Mouse (Mus musculus): ENCODE measurements at regions not wholly inside any gene's neighbourhood (a gene's known extent, or its start where the extent isn't known, plus 50 kb on each side); places are given as distances from the start of the nearest gene placed in this dataset.

DNA sequence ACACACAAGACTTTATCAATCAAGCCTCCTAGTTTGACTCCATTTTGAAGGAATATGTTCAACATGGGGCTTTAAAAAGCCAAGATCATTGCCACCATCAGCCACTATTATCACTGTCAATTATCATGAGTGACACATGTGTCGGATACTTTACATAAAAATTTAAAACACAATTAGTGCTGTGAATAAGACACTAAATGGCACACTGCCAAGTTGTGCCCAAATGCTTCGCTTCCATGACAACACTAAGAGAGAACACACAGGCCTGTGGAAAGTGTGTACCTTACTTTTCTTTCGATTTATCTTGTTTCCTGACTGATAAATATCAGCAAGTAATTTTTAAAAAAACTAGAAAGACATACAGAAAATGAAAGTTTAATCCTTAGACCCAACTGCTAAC, 166.5 kb upstream of the Ptbp2 start:
- H3K4me1 ChIP-seq (ENCODE audit: control insufficient read depth, insufficient read depth, low read length): peaks cover 5% of the 10 kb centered on the region; the same call in 1 of the 2 replicates
- ATAC-seq (ENCODE audit: insufficient number of reproducible peaks, insufficient read depth, low FRiP score, low read depth): no peak
- WGBS: 74% methylated on average over 3 of the region's 3 CpGs
- no peak overlapping the region for H3K27ac ChIP-seq (ENCODE audit: low read length)
- H3K4me3 ChIP-seq (ENCODE audit: low read depth, low read length): no peak overlapping the region
- H3K9ac ChIP-seq (replicated peaks; ENCODE audit: low read depth, low read length): no peak overlapping the region
- no peaks in the 10 kb centered on the region for H3K9me3 ChIP-seq (ENCODE audit: control insufficient read depth, low read depth, low read length)
- no peaks in the 10 kb centered on the region for H3K27me3 ChIP-seq (ENCODE audit: control insufficient read depth, insufficient read depth, low read length)
- H3K4me2 ChIP-seq (replicated peaks; ENCODE audit: low read depth, low read length): no peak overlapping the region
- no peaks in the 10 kb centered on the region for H3K36me3 ChIP-seq (ENCODE audit: control insufficient read depth, insufficient read depth, low read length)

DNA sequence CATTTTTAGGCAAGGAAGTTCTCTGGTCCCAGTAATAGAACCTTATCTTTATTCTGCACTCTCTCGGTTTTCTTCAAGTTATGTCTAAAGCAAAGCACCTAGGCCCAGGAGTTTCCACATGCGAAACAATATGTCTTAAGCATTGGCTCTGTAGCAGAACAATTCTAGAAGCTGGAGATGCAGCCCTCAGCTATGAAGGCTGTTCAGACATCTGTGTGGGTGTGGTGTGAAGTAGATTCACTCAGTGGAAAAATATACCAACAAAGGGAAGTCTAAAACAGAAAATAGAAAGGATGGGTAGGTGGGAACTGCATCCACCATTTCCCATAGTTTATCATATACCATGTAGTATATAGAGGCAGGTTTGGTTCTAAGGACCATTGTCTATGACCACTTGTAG, 165.8 kb upstream of the Ptbp2 start:
- WGBS: 87% methylated on average over 2 of the region's 2 CpGs
- no peak overlapping the region for H3K27ac ChIP-seq (ENCODE audit: low read length)
- peaks cover 5% of the 10 kb centered on the region; the same call in 1 of the 2 replicates for H3K4me1 ChIP-seq (ENCODE audit: control insufficient read depth, insufficient read depth, low read length)
- H3K27me3 ChIP-seq (ENCODE audit: control insufficient read depth, insufficient read depth, low read length): no peaks in the 10 kb centered on the region
- no peaks in the 10 kb centered on the region for H3K36me3 ChIP-seq (ENCODE audit: control insufficient read depth, insufficient read depth, low read length)
- no peak overlapping the region for H3K9ac ChIP-seq (replicated peaks; ENCODE audit: low read depth, low read length)
- no peak overlapping the region; the same call in 1 of the 2 replicates for H3K4me2 ChIP-seq (replicated peaks; ENCODE audit: low read depth, low read length)
- no peaks in the 10 kb centered on the region for H3K9me3 ChIP-seq (ENCODE audit: control insufficient read depth, low read depth, low read length)
- H3K4me3 ChIP-seq (ENCODE audit: low read depth, low read length): no peak overlapping the region
- ATAC-seq (ENCODE audit: insufficient number of reproducible peaks, insufficient read depth, low FRiP score, low read depth): no peak

DNA sequence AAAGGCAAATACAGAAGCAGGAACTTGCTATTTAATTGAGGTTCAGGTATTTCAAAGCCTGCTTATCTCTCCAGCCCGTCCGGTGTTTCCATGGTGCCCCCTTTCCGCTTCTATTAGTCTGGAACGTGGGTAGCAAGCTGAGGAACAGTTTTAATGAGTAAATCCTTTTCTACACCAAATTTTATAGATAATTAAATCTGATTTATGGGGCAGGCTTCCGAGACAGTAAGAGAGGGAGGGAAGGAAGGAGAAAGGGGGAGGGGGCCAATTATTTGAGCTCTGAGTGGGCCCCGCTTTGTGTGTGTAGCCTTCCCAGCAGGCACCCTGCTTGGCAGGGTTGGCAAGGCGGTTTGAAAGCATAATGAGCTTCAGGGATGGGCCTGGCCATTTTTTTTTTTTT, 165.4 kb upstream of the Ptbp2 start:
- H3K9ac ChIP-seq (replicated peaks; ENCODE audit: low read depth, low read length): no peak overlapping the region
- H3K27ac ChIP-seq (ENCODE audit: low read length): no peak overlapping the region
- H3K9me3 ChIP-seq (ENCODE audit: control insufficient read depth, low read depth, low read length): no peaks in the 10 kb centered on the region
- H3K4me3 ChIP-seq (ENCODE audit: low read depth, low read length): 0 out of 2 replicates have a peak overlapping the region, but pooled peaks have one; percentile 17
- H3K4me2 ChIP-seq (replicated peaks; ENCODE audit: low read depth, low read length): peak overlapping the region; percentile 44
- no peaks in the 10 kb centered on the region for H3K36me3 ChIP-seq (ENCODE audit: control insufficient read depth, insufficient read depth, low read length)
- no peak; the same call in 1 of the 2 replicates for ATAC-seq (ENCODE audit: insufficient number of reproducible peaks, insufficient read depth, low FRiP score, low read depth)
- WGBS: 24% methylated on average over 7 of the region's 7 CpGs
- no peaks in the 10 kb centered on the region for H3K27me3 ChIP-seq (ENCODE audit: control insufficient read depth, insufficient read depth, low read length)
- peaks cover 5% of the 10 kb centered on the region; the same call in 1 of the 2 replicates for H3K4me1 ChIP-seq (ENCODE audit: control insufficient read depth, insufficient read depth, low read length)

DNA sequence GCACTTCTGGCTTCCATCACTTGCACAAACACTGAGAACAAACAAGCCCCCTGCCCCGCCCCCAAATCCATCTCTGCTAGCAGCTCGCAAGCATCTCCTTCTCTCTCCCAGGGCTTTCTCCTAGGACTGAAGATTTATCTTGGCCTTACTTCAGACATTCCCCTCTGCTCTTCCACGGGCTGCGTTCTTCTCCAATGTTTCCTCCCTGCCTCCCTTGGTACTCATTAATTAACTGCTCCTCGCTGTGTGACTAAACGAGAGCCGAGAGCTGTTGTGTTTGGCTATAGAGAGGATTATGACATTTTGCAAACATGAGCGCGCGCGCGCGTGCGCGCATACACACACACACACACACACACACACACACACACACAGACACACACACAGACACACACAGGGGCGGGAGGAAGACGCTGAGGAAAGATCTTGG, 164.8 kb upstream of the Ptbp2 start:
- H3K36me3 ChIP-seq (ENCODE audit: control insufficient read depth, insufficient read depth, low read length): no peaks in the 10 kb centered on the region
- peak overlapping the region; percentile 21; the same call in 1 of the 2 replicates for H3K27ac ChIP-seq (ENCODE audit: low read length)
- peak; percentile 69 for ATAC-seq (ENCODE audit: insufficient number of reproducible peaks, insufficient read depth, low FRiP score, low read depth)
- H3K27me3 ChIP-seq (ENCODE audit: control insufficient read depth, insufficient read depth, low read length): no peaks in the 10 kb centered on the region
- H3K4me3 ChIP-seq (ENCODE audit: low read depth, low read length): peak overlapping the region; percentile 17; the same call in 1 of the 2 replicates
- H3K9me3 ChIP-seq (ENCODE audit: control insufficient read depth, low read depth, low read length): no peaks in the 10 kb centered on the region
- H3K4me2 ChIP-seq (replicated peaks; ENCODE audit: low read depth, low read length): peak overlapping the region; percentile 44
- WGBS: 10% methylated on average over 17 of the region's 17 CpGs
- H3K4me1 ChIP-seq (ENCODE audit: control insufficient read depth, insufficient read depth, low read length): peaks cover 5% of the 10 kb centered on the region; the same call in 1 of the 2 replicates
- no peak overlapping the region for H3K9ac ChIP-seq (replicated peaks; ENCODE audit: low read depth, low read length)

DNA sequence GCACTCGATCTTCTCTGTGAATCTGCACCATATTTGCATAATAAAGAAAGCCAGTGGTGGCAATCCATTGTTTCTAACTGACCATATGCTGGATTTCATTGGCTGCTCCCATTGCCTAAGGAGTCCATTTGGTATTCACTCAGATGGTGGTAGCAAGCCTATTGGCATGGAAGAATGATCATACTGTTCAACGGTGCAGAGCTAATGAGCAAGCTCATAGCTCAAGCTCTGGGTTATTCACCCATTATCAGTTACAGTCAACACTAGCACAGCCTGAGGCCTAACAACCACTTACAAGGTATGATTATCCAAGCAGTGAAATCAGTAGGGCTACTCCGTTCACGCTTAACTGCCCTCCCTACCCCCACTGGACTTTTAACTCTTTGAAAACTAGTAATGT, 162.9 kb upstream of the Ptbp2 start:
- Histone ChIP-seq H3K9me3 (ENCODE audit: control insufficient read depth, low read depth, low read length) (no peaks in the 10 kb centered on the region), H3K4me2 (replicated peaks; ENCODE audit: low read depth, low read length) (no peak overlapping the region), H3K9ac (replicated peaks; ENCODE audit: low read depth, low read length) (no peak overlapping the region), H3K4me3 (ENCODE audit: low read depth, low read length) (no peak overlapping the region), H3K36me3 (ENCODE audit: control insufficient read depth, insufficient read depth, low read length) (no peaks in the 10 kb centered on the region), H3K4me1 (ENCODE audit: control insufficient read depth, insufficient read depth, low read length) (peaks cover 5% of the 10 kb centered on the region; the same call in 1 of the 2 replicates), H3K27me3 (ENCODE audit: control insufficient read depth, insufficient read depth, low read length) (no peaks in the 10 kb centered on the region), H3K27ac (ENCODE audit: low read length) (no peak overlapping the region)
- 84% methylated on average over 4 of the region's 4 CpGs for WGBS
- ATAC-seq (ENCODE audit: insufficient number of reproducible peaks, insufficient read depth, low FRiP score, low read depth): no peak

DNA sequence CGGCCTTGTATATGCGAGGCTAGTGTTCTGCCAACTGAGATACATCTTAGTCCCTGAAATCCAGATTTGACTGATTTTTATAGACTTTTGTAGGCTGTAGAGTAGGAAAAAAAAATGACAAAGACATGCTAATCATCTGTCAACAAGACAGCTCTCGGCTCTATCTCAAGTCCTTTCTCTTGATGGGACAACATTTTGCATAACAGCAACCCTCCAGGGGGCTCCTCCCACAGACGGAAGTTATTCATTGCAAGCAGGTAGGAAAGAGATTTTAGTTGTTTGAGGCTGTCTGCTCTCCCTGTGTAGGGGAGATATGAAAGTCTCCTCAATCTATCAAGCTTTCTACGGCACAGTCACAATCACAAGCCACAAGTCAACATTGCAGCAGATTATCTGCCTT, 159.8 kb upstream of the Ptbp2 start:
- Histone ChIP-seq H3K4me3 (ENCODE audit: low read depth, low read length) (no peak overlapping the region), H3K4me2 (replicated peaks; ENCODE audit: low read depth, low read length) (no peak overlapping the region), H3K9me3 (ENCODE audit: control insufficient read depth, low read depth, low read length) (no peaks in the 10 kb centered on the region), H3K27me3 (ENCODE audit: control insufficient read depth, insufficient read depth, low read length) (no peaks in the 10 kb centered on the region), H3K27ac (ENCODE audit: low read length) (no peak overlapping the region), H3K4me1 (ENCODE audit: control insufficient read depth, insufficient read depth, low read length) (no peaks in the 10 kb centered on the region), H3K36me3 (ENCODE audit: control insufficient read depth, insufficient read depth, low read length) (no peaks in the 10 kb centered on the region), H3K9ac (replicated peaks; ENCODE audit: low read depth, low read length) (no peak overlapping the region)
- no peak for ATAC-seq (ENCODE audit: insufficient number of reproducible peaks, insufficient read depth, low FRiP score, low read depth)
- WGBS: 59% methylated on average over 5 of the region's 5 CpGs

DNA sequence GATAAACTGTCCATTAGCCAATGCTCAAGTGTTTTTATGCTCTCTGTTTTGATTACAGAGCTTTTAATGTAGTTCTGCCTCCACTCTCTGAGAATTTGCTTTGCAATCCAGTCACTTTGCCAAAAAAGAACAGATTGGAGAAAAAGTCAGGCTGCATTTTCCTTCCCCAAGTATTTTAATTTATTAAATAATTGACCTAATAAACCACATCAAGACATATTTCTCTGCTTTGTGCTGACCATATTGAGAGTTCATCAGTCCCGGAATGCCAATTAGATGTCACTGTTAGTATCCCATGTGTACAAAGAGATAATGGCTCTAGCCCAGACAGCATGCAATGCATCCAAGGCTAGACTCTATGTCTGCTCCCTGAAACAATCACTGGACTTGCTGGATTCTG, 154.8 kb upstream of the Ptbp2 start:
- 73% methylated on average over 1 of the region's 1 CpGs for WGBS
- H3K4me1 ChIP-seq (ENCODE audit: control insufficient read depth, insufficient read depth, low read length): no peaks in the 10 kb centered on the region

DNA sequence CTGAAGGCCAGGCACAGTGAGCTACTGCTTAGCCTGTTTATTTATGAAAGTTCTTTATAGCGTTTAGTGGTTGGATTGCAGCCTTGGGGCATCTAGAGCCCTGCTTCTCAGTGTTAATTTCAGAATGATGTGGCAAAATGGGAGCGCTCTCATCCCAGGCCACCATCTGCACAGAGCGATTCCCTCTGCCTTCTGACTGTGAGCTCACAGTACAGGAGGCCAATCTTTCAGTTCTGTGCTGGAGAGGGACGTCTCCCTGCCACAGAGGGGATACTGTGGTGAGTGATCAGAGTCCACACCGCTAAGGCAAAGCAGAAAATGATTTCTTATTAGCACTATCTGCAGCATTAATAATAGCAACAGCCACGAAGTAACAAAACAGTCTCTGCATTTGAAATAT, 154.2 kb upstream of the Ptbp2 start:
- no peak overlapping the region for H3K9ac ChIP-seq (replicated peaks; ENCODE audit: low read depth, low read length)
- ATAC-seq (ENCODE audit: insufficient number of reproducible peaks, insufficient read depth, low FRiP score, low read depth): no peak

More for the DNA sequence above, 154.8 kb upstream of the Ptbp2 start:
- no peak for ATAC-seq (ENCODE audit: insufficient number of reproducible peaks, insufficient read depth, low FRiP score, low read depth)
- Histone ChIP-seq H3K4me2 (replicated peaks; ENCODE audit: low read depth, low read length) (no peak overlapping the region), H3K36me3 (ENCODE audit: control insufficient read depth, insufficient read depth, low read length) (no peaks in the 10 kb centered on the region), H3K4me3 (ENCODE audit: low read depth, low read length) (no peak overlapping the region), H3K27ac (ENCODE audit: low read length) (no peak overlapping the region), H3K27me3 (ENCODE audit: control insufficient read depth, insufficient read depth, low read length) (no peaks in the 10 kb centered on the region), H3K9me3 (ENCODE audit: control insufficient read depth, low read depth, low read length) (no peaks in the 10 kb centered on the region), H3K9ac (replicated peaks; ENCODE audit: low read depth, low read length) (no peak overlapping the region)

DNA sequence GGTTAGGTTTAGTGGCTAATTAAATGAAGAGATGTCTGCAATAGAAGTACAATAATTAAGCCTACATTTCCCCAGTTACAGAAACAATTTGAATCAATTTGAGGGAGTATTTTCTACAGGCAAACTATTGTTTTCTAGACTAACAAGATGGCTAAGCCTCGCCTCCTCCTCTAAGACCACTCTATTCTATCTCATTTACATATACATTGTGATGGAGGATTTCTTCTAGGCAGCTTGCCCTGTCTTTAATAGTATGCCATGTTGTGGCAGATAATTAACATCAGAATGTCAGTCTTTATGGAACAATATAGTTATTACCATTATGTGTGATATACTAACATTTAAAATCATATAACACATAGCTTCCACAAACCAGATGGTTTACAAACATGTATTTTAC, 152.3 kb upstream of the Ptbp2 start:
- no peak overlapping the region for H3K4me3 ChIP-seq (ENCODE audit: low read depth, low read length)
- no peaks in the 10 kb centered on the region for H3K36me3 ChIP-seq (ENCODE audit: control insufficient read depth, insufficient read depth, low read length)
- H3K27me3 ChIP-seq (ENCODE audit: control insufficient read depth, insufficient read depth, low read length): no peaks in the 10 kb centered on the region
- H3K9ac ChIP-seq (replicated peaks; ENCODE audit: low read depth, low read length): no peak overlapping the region
- H3K9me3 ChIP-seq (ENCODE audit: control insufficient read depth, low read depth, low read length): no peaks in the 10 kb centered on the region
- no peak for ATAC-seq (ENCODE audit: insufficient number of reproducible peaks, insufficient read depth, low FRiP score, low read depth)
- H3K27ac ChIP-seq (ENCODE audit: low read length): no peak overlapping the region
- H3K4me2 ChIP-seq (replicated peaks; ENCODE audit: low read depth, low read length): no peak overlapping the region
- WGBS: 97% methylated on average over 1 of the region's 1 CpGs
- no peaks in the 10 kb centered on the region for H3K4me1 ChIP-seq (ENCODE audit: control insufficient read depth, insufficient read depth, low read length)

More for the DNA sequence above, 154.2 kb upstream of the Ptbp2 start:
- Histone ChIP-seq H3K36me3 (ENCODE audit: control insufficient read depth, insufficient read depth, low read length) (no peaks in the 10 kb centered on the region), H3K9me3 (ENCODE audit: control insufficient read depth, low read depth, low read length) (no peaks in the 10 kb centered on the region), H3K4me2 (replicated peaks; ENCODE audit: low read depth, low read length) (no peak overlapping the region), H3K4me1 (ENCODE audit: control insufficient read depth, insufficient read depth, low read length) (no peaks in the 10 kb centered on the region), H3K27me3 (ENCODE audit: control insufficient read depth, insufficient read depth, low read length) (no peaks in the 10 kb centered on the region), H3K27ac (ENCODE audit: low read length) (no peak overlapping the region), H3K4me3 (ENCODE audit: low read depth, low read length) (no peak overlapping the region)
- 60% methylated on average over 6 of the region's 6 CpGs for WGBS
